9 mouse cellular contexts compared by ENCODE assay signal in the genomic region with DNA sequence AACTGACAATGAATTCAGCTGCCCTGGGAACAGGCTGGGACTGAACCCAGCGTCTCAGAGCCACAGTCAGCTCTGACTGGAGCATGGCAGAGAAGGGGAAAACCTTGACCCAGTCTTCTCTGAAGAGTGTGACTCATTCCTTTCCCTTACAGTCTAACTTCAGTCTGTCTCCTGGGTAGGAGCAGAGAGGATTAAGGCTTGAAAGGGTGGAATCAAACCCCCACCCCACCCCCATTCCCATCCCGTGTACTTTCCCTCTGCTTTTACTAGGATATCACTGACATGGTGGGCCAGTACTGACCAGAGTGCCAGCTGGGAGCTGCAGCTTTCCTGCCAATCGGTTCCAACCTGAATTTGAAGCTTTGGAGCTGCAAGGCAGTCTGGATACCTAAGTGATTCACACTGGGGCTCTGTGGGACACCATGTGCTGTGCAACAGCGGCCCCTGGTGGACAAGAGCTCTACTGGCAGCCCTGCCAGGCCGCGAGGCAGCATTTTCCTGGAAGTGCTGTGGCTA.
DNase-seq lines count a peak whose midpoint lies in the region; ATAC-seq and TF ChIP-seq lines count a peak whose summit lies in the region.
"Had no signal": no experiment of that assay in that cellular context is flagged by ENCODE, and none has a peak within 500 bp of the region (broad histone marks: within the 10 kb centered on the region; RNA-seq: fewer than 3 reads in every experiment).

No protein-coding gene starts in this region.

- no peaks in the 10 kb centered on the region for H3K27me3 ChIP-seq in forebrain, embryonic 15.5 days

- peak; percentile 98 for TF ChIP-seq CTCF in olfactory bulb, adult 2 months (IDR thresholded peaks at IDR 0.05; ENCODE audit: insufficient read depth, low read depth, low read length)

- no peak overlapping the region for H3K4me3 ChIP-seq in forebrain, embryonic 15.5 days
- no peak overlapping the region for H3K4me3 ChIP-seq in olfactory bulb, adult 2 months (ENCODE audit: insufficient read depth, low read depth, low read length)
- H3K4me3 ChIP-seq: megakaryocyte, embryonic 14.5 days had no signal

- no peak for TF ChIP-seq POLR2A in olfactory bulb, adult 2 months (IDR thresholded peaks at IDR 0.05; ENCODE audit: insufficient read depth, low read depth, low read length)

- H3K9ac ChIP-seq in forebrain, embryonic 15.5 days (replicated peaks): no peak overlapping the region

- intact Hi-C loops in heart, postnatal 36 days (cut with DNase I): loop anchor here (1.0 to 2.0 kb wide), 2 partner anchors 86 to 319 kb away; no protein-coding TSS in a partner anchor

- ATAC-seq in forebrain, embryonic 15.5 days (replicated peaks): peak; percentile 95

- no peak overlapping the region for H3K27ac ChIP-seq in forebrain, embryonic 15.5 days (replicated peaks)
- no peak overlapping the region for H3K27ac ChIP-seq in olfactory bulb, adult 2 months (ENCODE audit: insufficient read depth, low read depth, low read length)

- H3K4me2 ChIP-seq in forebrain, embryonic 15.5 days (replicated peaks): no peak overlapping the region

- peak; percentile 84 for DNase-seq in ES-CJ7 (ENCODE audit: low read depth, low spot score)
- peak; percentile 63 for DNase-seq in cerebellum, adult 11 months
- DNase-seq in heart, postnatal 36 days: peak; percentile 79 to 87
- peak; percentile 66 to 89 for DNase-seq in layer of hippocampus, adult 18-20 months (ENCODE audit: low spot score in 2 of 2)
- peak; percentile 53 to 62 for DNase-seq in lung, adult 18-20 months
- DNase-seq in thymus, adult 18-20 months: peak; percentile 38 to 41

- no peaks in the 10 kb centered on the region for H3K9me3 ChIP-seq in forebrain, embryonic 15.5 days
- H3K9me3 ChIP-seq: megakaryocyte, embryonic 14.5 days had no signal

- 4% methylated on average over 6 of the region's 6 CpGs for WGBS in forebrain, embryonic 15.5 days
- 7% methylated on average over 6 of the region's 6 CpGs for WGBS in olfactory bulb, adult 2 months

- no peaks in the 10 kb centered on the region for H3K4me1 ChIP-seq in forebrain, embryonic 15.5 days
- peaks cover 2% of the 10 kb centered on the region; the same call in 1 of the 2 replicates for H3K4me1 ChIP-seq in olfactory bulb, adult 2 months (ENCODE audit: control insufficient read depth, insufficient read depth, low read length)

- H3K36me3 ChIP-seq in forebrain, embryonic 15.5 days: no peaks in the 10 kb centered on the region
